Mouse (Mus musculus) embryonic facial prominence, embryonic 12.5 days (tissue): Measurements from ENCODE around the gene Cdk14. TPM values are rescaled to one million over a fixed set of nuclear protein-coding genes. Genes with fewer than 3 reads are reported as not detected.

Experiments used
- ATAC-seq: fragments of 200-750 bp; cut with Nextera tagmentation; 2 replicates; pipeline ENCODE4 v1.8.0; 2017; ENCODE audit not compliant: insufficient number of reproducible peaks, insufficient read depth, low FRiP score, low TSS enrichment
- H3K27ac ChIP-seq: fragments of 300-500 bp; sonication (generic); 2 replicates; pipeline ENCODE4 v1.5.1; 2016; ENCODE audit warnings: mild to moderate bottlenecking
- H3K27me3 ChIP-seq: fragments of 300-500 bp; sonication (generic); 2 replicates; pipeline ENCODE4 v1.6.1; 2016; ENCODE audit warnings: mild to moderate bottlenecking, moderate library complexity
- H3K36me3 ChIP-seq: fragments of 300-500 bp; sonication (generic); 2 replicates; pipeline ENCODE4 v1.6.1; 2016; ENCODE audit warnings: mild to moderate bottlenecking
- H3K4me1 ChIP-seq: fragments of 300-500 bp; sonication (generic); 2 replicates; pipeline ENCODE4 v1.6.1; 2016
- H3K4me2 ChIP-seq: fragments of 300-500 bp; sonication (generic); replicated peaks from 2 replicates; pipeline ENCODE4 v1.6.1; 2016; ENCODE audit warnings: mild to moderate bottlenecking, moderate library complexity
- H3K4me3 ChIP-seq: fragments of 300-500 bp; sonication (generic); 2 replicates; pipeline ENCODE4 v1.5.1; 2016; ENCODE audit warnings: mild to moderate bottlenecking
- H3K9ac ChIP-seq: fragments of 300-500 bp; sonication (generic); 2 replicates; pipeline ENCODE4 v1.6.1; 2016; ENCODE audit warnings: mild to moderate bottlenecking, moderate library complexity
- H3K9me3 ChIP-seq: fragments of 300-500 bp; sonication (generic); 2 replicates; pipeline ENCODE4 v1.6.1; 2016; ENCODE audit warnings: mild to moderate bottlenecking, moderate library complexity
- WGBS: fragments of 180-500 bp; shearing (Covaris S2); methylation state at CpG from one replicate; pipeline ENCODE4 v1.1.7; 2016; 5-methylcytosine and 5-hydroxymethylcytosine counted together
- polyA plus RNA-seq: library from polyadenylated mRNA; unstranded; fragments of >200 nt; fragmentation: Nextera tagmentation; extraction: Ambion mirVana; gene quantifications from 2 replicates; pipeline ENCODE4 v1.2.1, GENCODE M21; 2016

Gene Cdk14
- polyA plus RNA-seq, 1 experiment from 2014 or later: 36.1 TPM

GRCm38 (mm10) chr5:4878934-4879333 lies 541.2 kb downstream of the Cdk14 start:
- no peak for ATAC-seq
- H3K9me3 ChIP-seq: no peaks in the 10 kb centered on the region
- H3K4me2 ChIP-seq: no peak overlapping the region
- H3K4me3 ChIP-seq: no peak overlapping the region
- no peak overlapping the region for H3K9ac ChIP-seq
- 48% methylated on average over 3 of the region's 3 CpGs for WGBS
- no peak overlapping the region for H3K27ac ChIP-seq
- H3K36me3 ChIP-seq: no peaks in the 10 kb centered on the region
- no peaks in the 10 kb centered on the region for H3K27me3 ChIP-seq
- H3K4me1 ChIP-seq: peaks cover 9% of the 10 kb centered on the region; the same call in 1 of the 2 replicates

- H3K27ac ChIP-seq: no peak overlapping the region
- no peak overlapping the region for H3K4me3 ChIP-seq
- ATAC-seq: no peak
- peaks cover 9% of the 10 kb centered on the region; the same call in 1 of the 2 replicates for H3K4me1 ChIP-seq
- no peak overlapping the region for H3K4me2 ChIP-seq
- no peaks in the 10 kb centered on the region for H3K9me3 ChIP-seq
- H3K27me3 ChIP-seq: no peaks in the 10 kb centered on the region
- 48% methylated on average over 4 of the region's 4 CpGs for WGBS
- no peak overlapping the region for H3K9ac ChIP-seq
- no peaks in the 10 kb centered on the region for H3K36me3 ChIP-seq
These were observed 542.5 kb downstream of the Cdk14 start for GRCm38 (mm10) chr5:4877638-4878037.

DNA sequence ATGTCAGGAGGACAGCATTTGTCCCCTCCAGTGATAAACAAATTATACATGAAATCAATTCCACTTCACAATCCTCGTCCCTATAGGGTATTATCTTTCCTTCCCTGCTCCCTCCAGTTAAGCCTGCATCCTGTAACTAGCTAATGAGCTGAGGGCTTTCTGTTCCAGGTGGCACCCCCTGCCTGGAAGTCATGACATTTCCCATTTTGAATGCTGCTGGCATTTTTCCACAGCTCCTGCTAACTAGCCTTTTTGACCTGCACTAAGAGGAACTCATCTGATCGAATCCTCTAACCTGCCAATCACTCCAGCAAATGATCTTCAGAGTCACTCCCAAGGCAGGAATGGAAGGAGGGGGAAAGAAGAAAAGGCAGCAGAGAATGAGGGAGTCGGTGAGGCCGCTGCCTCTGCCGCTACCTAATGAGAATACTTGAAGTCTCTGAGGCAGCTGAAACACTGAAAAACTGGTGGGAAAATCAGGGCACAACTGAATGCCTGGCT lies 542.9 kb downstream of the Cdk14 start:
- H3K9ac ChIP-seq: no peak overlapping the region
- peaks cover 9% of the 10 kb centered on the region; the same call in 1 of the 2 replicates for H3K4me1 ChIP-seq
- H3K4me3 ChIP-seq: no peak overlapping the region
- H3K27ac ChIP-seq: no peak overlapping the region
- WGBS: 17% methylated on average over 5 of the region's 5 CpGs
- ATAC-seq: peak; percentile 81
- no peaks in the 10 kb centered on the region for H3K9me3 ChIP-seq
- no peak overlapping the region for H3K4me2 ChIP-seq
- no peaks in the 10 kb centered on the region for H3K36me3 ChIP-seq
- H3K27me3 ChIP-seq: no peaks in the 10 kb centered on the region

GRCm38 (mm10) chr5:4876653-4877091 lies 543.4 kb downstream of the Cdk14 start:
- Histone ChIP-seq H3K27me3 (no peaks in the 10 kb centered on the region), H3K9me3 (no peaks in the 10 kb centered on the region), H3K36me3 (no peaks in the 10 kb centered on the region), H3K4me2 (no peak overlapping the region), H3K9ac (no peak overlapping the region), H3K4me1 (peaks cover 9% of the 10 kb centered on the region; the same call in 1 of the 2 replicates), H3K4me3 (no peak overlapping the region), H3K27ac (no peak overlapping the region)
- 62% methylated on average over 15 of the region's 15 CpGs for WGBS
- peak; percentile 32; the same call in 1 of the 2 replicates for ATAC-seq

DNA sequence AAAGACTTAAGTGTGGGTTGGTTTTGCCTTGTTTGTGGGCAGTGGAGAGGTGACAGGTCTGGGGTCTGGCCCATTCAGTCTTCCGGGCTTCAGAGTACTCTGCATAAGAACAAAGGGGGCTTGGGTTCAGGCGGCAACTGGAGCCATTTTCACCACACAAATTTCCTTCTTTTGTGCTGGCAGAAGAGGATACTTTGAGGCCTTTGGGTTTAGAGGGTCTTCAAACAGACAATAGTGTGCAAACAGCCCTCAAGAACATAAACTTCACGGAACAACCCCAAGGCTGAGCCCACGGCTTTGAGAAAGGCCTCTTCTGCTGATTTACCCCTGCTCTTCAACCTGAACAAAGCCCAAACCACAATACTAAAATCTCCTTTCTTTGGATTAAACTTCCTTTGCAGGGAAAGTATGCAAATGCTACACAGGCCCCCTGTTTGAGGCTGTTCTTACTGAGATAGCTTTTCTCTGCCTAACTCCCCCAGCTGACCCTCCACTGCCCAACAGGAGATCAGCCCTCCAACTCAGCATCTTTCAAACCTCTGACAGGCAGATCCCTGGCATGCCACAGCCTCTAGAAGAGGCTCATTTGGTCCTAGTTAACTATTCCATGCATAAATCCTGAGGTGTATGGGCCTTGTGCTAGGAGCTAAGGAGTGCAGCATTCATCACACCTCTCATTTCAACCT lies 549.9 kb downstream of the Cdk14 start:
- Histone ChIP-seq H3K9me3 (no peaks in the 10 kb centered on the region), H3K4me1 (peaks cover 17% of the 10 kb centered on the region), H3K36me3 (no peaks in the 10 kb centered on the region), H3K4me2 (no peak overlapping the region), H3K4me3 (no peak overlapping the region), H3K27ac (no peak overlapping the region), H3K9ac (no peak overlapping the region), H3K27me3 (no peaks in the 10 kb centered on the region)
- 59% methylated on average over 4 of the region's 4 CpGs for WGBS
- ATAC-seq: no peak

- H3K4me3 ChIP-seq: no peak overlapping the region
- no peaks in the 10 kb centered on the region for H3K27me3 ChIP-seq
- no peak overlapping the region for H3K9ac ChIP-seq
- WGBS: 42% methylated on average over 6 of the region's 6 CpGs
- no peaks in the 10 kb centered on the region for H3K36me3 ChIP-seq
- H3K4me1 ChIP-seq: peaks cover 17% of the 10 kb centered on the region
- ATAC-seq: no peak
- H3K4me2 ChIP-seq: no peak overlapping the region
- H3K27ac ChIP-seq: no peak overlapping the region
- no peaks in the 10 kb centered on the region for H3K9me3 ChIP-seq
These were observed 551.5 kb downstream of the Cdk14 start for GRCm38 (mm10) chr5:4868563-4869120.

DNA sequence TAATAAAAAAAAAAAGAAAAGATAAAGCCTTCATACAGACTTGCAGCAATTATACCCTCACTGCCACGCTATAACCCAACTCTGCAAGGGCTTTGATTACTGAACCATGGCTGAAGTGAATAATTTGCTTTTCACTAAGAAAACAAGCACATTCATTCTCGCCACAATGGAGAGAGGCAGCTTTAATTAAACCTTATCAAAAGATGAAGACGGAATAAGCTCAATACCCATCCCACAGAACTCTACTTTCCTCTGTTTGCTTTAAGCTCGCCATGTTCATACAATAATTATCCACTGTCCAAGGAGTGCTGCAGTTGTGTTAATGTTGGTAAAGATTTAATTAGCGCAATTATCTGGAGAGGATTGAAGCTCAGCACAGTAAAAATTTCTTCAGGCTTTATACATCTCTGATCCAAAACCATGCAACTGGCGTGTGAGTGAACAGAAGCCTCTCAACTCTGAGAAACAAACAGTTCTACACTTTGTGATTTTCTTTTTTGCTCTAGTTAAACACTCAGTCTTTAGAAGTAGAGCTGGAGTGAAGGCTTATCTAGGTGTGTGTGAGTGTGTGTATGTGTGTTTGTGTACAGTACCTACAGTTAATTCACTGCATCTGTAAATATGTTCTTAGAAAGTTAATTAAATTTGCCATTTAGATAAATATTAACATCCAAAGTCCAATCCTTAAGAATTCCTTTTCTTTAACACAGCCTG lies 552.1 kb downstream of the Cdk14 start:
- Histone ChIP-seq H3K4me2 (no peak overlapping the region), H3K27ac (no peak overlapping the region), H3K4me1 (peaks cover 17% of the 10 kb centered on the region), H3K27me3 (no peaks in the 10 kb centered on the region), H3K9ac (no peak overlapping the region), H3K4me3 (no peak overlapping the region), H3K36me3 (no peaks in the 10 kb centered on the region), H3K9me3 (no peaks in the 10 kb centered on the region)
- ATAC-seq: no peak
- 52% methylated on average over 6 of the region's 6 CpGs for WGBS

- peaks cover 17% of the 10 kb centered on the region for H3K4me1 ChIP-seq
- H3K27ac ChIP-seq: no peak overlapping the region
These were observed 553.2 kb downstream of the Cdk14 start for GRCm38 (mm10) chr5:4866945-4867344.

GRCm38 (mm10) chr5:4866099-4866498 lies 554.0 kb downstream of the Cdk14 start:
- H3K36me3 ChIP-seq: no peaks in the 10 kb centered on the region
- WGBS: 57% methylated on average over 1 of the region's 1 CpGs
- no peak for ATAC-seq
- no peaks in the 10 kb centered on the region for H3K27me3 ChIP-seq
- H3K9ac ChIP-seq: no peak overlapping the region
- no peak overlapping the region for H3K27ac ChIP-seq
- no peak overlapping the region for H3K4me3 ChIP-seq
- H3K9me3 ChIP-seq: no peaks in the 10 kb centered on the region
- peaks cover 17% of the 10 kb centered on the region for H3K4me1 ChIP-seq
- H3K4me2 ChIP-seq: no peak overlapping the region

More at GRCm38 (mm10) chr5:4866945-4867344, 553.2 kb downstream of the Cdk14 start:
- Histone ChIP-seq H3K36me3 (no peaks in the 10 kb centered on the region), H3K9ac (no peak overlapping the region), H3K4me3 (no peak overlapping the region), H3K9me3 (no peaks in the 10 kb centered on the region), H3K27me3 (no peaks in the 10 kb centered on the region), H3K4me2 (no peak overlapping the region)
- ATAC-seq: no peak
- WGBS: 75% methylated on average over 8 of the region's 8 CpGs

DNA sequence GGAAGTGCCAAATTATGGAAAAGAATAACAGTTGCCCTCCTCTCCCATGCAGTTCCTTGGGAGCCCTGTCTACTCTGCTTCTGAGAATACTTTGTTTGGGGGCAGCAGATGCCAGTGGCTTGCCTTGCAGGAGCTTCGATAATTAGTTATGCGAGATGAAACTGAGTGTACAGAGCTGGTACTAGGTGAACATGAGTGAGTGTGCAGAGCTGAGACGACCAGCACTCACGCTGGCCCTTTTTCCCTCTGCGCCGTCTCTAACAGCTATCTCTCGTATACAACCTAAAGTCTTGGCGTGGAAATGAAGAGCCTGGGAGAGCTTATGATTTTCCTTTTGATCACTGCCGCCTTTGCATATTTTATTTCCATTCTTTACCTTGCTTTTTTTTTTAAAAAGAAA lies 558.5 kb downstream of the Cdk14 start:
- H3K4me3 ChIP-seq: no peak overlapping the region

DNA sequence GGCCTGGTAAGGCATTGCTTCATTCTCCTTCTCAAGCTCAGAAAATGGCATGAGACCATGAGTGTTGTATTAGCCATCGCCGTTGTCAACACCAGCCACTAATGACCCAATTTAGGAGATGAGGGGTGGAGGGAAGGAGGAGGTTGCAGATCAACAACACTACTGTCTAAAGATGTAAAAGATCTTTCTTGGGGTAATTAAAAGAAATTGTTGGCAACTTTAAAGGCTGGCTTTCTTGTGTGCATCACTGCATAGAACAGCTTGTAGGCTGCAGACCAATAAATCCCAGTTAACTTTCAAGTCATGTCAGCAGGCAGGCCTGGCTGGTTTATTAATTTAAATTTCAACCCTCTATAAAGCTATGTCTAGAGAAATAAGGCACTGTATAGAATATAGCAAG lies 559.0 kb downstream of the Cdk14 start:
- Histone ChIP-seq H3K4me2 (no peak overlapping the region), H3K27me3 (no peaks in the 10 kb centered on the region), H3K9ac (no peak overlapping the region), H3K4me1 (peaks cover 12% of the 10 kb centered on the region), H3K9me3 (no peaks in the 10 kb centered on the region), H3K36me3 (no peaks in the 10 kb centered on the region), H3K27ac (no peak overlapping the region), H3K4me3 (no peak overlapping the region)
- no peak for ATAC-seq
- whole genome bisulfite sequencing: 91% methylated on average over 2 of the region's 2 CpGs

More for the DNA sequence above, 558.5 kb downstream of the Cdk14 start:
- no peak overlapping the region for H3K9ac ChIP-seq
- WGBS: 86% methylated on average over 9 of the region's 9 CpGs
- no peak overlapping the region for H3K4me2 ChIP-seq
- H3K27ac ChIP-seq: no peak overlapping the region
- no peak for ATAC-seq
- peaks cover 14% of the 10 kb centered on the region for H3K4me1 ChIP-seq
- H3K27me3 ChIP-seq: no peaks in the 10 kb centered on the region
- no peaks in the 10 kb centered on the region for H3K36me3 ChIP-seq
- H3K9me3 ChIP-seq: no peaks in the 10 kb centered on the region
